Mouse (Mus musculus): Measurements from ENCODE around the gene Paxx.

Paxx gene

DNA sequence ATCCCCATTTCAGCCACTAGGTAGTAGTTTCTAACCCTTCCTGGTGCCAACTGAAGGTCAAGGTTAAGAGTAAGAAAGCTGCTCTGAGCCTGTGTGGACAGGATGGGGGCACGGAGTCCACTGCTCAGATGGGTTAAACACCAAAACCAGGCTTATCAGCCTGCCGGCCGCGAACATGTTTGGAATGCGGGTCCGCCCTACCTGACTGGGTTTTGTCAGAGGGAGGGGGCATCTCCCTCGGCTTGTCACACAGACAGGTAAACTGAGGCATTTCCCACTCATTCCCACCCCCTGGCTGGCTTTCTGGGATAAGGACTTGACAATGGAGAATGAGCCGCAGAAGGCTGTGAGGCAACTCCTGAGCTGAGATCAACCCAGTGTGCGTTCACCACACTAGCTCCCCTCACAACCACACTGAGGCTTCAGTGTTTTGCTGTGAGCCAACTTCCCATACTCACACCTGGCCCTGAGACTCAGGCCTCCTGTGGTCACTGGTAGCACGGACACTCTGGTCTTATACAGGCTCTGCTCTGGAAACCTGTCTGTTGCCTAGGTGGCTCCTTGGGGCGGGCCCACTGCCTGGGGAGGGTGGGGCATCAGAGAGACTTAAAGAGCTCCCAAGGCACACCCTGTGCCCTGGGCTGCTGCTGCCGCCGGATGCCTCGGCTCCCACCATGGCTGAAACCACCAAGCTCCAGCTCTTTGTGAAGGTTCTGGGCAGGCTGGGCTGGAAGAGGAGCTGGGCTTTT is 4.5 kb downstream of the Paxx start, which contains the start of gene Clic3:
Gene Clic3 (plus strand): TSS at position 634 of the 749 bp plus-strand sequence.
- ATAC-seq (ENCODE audit: insufficient number of reproducible peaks, low FRiP score, low TSS enrichment) = no peak

DNA sequence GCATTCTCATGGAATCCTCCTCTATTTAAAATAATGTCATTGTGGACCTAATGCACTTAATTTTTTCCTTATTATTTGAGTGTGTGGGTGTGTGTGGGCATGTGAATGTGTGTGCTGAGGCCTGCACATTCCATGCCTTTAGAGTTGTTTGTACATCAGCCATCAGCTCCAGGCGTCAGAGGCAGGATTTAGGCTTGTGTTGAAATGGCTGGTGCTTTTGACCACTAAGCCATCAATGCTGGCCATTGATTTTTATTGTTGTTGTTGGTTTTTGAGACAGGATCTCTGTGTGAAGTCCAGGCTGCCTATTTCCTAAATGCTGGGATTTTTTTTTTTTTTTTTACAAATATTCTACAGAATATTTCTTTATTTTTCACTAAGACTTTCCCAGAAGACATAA is 7.9 kb downstream of the Paxx start:
- ATAC-seq (ENCODE audit: insufficient number of reproducible peaks, low FRiP score, low TSS enrichment) = no peak

DNA sequence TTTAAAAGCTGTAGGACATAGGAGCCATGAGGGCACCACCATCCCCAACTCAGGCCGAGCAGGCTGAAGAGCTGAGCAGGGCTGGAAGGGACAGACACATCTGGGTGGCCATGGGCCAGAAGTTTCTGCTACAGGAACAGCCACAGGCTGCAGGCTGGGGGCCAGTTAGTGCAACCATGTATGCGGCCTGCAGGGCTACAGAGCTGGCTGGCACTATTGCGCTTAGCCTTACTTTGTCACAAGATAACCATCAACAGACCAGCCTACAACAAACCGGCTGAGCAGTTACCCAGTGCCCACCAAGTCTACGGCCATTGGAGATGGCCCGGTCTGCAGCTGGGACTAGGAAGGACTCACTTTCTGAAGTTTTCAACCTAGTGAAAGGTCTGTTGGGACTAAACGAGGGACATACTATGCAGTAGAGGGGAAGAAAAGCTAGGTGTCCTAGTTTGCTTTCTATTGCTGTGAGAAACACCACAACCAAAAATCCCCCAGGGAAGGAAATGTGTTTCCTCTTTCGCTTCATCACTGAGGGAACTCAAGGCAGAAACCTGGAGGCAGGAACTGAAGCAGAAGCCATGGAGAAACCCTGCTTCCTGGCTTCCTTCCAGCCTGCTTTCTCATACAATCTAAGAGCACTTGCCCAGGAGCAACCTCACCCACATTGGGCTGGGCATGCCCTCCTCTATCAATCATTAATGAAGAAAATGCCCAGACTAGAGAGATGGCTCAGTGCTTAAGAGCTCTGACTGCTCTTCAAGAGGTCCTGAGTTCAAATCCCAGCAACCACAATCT is 9.8 kb downstream of the Paxx start:
- no peak for ATAC-seq (ENCODE audit: insufficient number of reproducible peaks, low FRiP score, low TSS enrichment)

DNA sequence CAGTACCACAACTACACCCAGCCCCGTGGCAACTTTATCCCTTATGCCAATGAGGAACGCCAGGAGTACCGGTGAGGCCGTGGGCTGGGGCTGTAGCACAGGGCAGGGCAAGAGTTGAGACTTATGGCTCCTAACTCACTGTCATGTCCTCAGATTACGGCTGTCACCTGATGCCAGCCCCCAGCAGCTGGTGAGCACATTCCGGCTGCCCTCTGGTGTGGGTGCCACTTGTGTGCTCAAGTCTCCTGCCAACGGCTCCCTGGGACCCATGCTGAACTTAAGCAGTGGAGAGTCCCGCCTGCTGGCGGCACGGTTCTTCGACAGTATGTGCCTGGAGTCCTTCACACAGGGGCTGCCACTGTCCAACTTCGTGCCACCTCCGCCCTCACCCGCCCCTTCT is 18.2 kb downstream of the Paxx start:
- no peak for ATAC-seq (ENCODE audit: insufficient number of reproducible peaks, low FRiP score, low TSS enrichment)

- ATAC-seq (ENCODE audit: insufficient number of reproducible peaks, low FRiP score, low TSS enrichment) = no peak
Measured at GRCm38 (mm10) chr2:25441067-25441466, 19.8 kb downstream of the Paxx start.

- no peak for ATAC-seq (ENCODE audit: insufficient number of reproducible peaks, low FRiP score, low TSS enrichment)
Measured at GRCm38 (mm10) chr2:25436286-25436820, 24.5 kb downstream of the Paxx start.

DNA sequence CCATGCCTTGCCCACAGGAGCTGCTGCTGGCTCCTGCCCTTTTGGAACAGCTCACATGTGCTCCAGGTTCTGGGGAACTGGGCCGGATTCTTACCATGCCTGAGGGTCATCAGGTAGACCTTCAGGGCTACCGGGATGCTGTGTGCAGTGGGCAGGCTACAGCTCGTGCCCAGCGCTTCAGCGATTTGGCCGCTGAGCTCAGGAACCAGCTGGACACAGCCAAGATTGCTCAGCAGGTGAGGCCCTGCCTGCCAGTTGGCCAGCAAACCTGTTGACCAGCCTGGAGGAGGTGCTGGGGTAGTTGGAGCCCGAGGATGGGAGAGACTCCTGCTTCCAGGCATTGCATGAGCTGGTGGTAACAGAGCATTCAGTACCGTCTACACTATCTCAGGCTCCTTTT is 26.6 kb downstream of the Paxx start:
- ATAC-seq (ENCODE audit: insufficient number of reproducible peaks, low FRiP score, low TSS enrichment) = peak; percentile 62; the same call in 1 of the 2 replicates

- no peak for ATAC-seq (ENCODE audit: insufficient number of reproducible peaks, low FRiP score, low TSS enrichment)
Measured at GRCm38 (mm10) chr2:25433101-25433500, 27.8 kb downstream of the Paxx start.

DNA sequence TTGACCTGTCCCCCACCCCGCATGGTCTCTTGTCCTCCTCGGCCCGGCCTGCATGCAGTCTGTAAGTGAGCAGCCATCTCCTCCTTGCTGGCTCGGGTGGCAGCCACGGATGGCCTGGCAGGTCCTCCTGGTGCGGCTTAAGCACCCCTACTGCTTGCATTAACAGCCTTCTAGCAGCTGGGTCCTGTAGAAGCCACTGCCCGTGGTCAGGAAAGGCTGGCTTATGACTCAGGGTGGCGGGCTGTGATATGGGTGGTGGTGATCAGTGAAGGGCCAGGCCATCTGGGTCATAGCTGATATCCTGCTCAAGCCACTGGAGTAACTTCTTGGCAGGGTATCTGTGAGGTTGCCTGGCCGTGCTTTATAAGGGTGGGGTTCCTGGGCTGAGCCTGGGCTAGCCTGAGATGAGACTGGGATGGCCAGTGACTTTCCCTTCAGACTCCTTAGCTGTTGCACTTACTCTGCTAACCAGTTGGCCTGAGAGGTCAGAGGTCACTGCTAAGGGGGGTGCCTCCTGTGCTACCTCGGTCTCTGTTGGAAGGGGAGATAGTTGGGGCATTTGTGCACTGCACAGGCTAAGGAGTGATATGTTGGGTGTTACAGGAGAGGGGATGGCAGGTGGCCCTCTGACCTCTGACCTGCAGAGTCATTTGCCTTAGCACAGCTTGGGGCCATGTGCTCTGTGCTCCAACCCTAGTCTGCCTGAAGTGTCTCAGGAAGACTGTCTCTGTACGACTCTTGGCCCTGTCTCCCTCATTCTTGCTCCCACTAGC is 28.4 kb downstream of the Paxx start:
- no peak for ATAC-seq (ENCODE audit: insufficient number of reproducible peaks, low FRiP score, low TSS enrichment)

GRCm38 (mm10) chr2:25431308-25431855 is 29.5 kb downstream of the Paxx start:
- ATAC-seq (ENCODE audit: insufficient number of reproducible peaks, low FRiP score, low TSS enrichment) = no peak

GRCm38 (mm10) chr2:25430395-25431233 is 30.3 kb downstream of the Paxx start:
- ATAC-seq (ENCODE audit: insufficient number of reproducible peaks, low FRiP score, low TSS enrichment) = no peak

DNA sequence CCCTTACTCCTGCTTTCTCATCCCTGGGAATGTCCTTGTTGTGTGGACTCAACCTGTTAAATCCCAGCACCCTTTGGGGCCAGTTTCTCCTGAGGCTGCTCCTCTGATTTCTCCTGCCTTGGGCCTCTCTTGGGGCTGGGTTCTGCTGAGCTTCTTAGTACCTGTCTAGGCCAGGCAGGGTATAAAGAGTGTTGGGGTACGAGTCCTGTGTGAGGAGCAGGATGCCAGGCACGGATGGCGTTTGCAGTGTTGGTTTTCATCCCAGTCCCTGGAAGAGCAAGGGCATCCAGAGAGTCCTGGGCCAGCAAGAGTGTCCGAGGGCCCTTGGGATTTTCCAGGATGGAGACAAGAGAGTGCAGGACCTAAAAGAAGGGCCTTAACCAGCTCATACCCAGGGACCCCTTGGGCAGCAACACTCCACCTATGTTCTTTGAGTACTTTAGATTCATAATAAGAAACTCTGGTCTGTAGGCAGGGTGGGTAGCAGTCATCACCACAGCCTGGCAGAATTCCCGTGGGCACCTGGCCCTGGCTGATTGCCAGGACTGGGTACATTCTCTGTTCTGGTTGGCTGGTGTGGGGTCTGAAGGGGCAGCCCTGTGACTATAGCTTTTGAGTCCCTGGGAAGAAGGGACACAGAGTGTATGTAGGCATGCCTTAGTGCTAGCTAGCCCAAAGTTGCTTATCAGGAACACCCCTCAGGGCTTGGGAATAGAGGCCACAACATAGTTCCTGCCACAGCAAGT is 31.3 kb downstream of the Paxx start:
- no peak for ATAC-seq (ENCODE audit: insufficient number of reproducible peaks, low FRiP score, low TSS enrichment)

DNA sequence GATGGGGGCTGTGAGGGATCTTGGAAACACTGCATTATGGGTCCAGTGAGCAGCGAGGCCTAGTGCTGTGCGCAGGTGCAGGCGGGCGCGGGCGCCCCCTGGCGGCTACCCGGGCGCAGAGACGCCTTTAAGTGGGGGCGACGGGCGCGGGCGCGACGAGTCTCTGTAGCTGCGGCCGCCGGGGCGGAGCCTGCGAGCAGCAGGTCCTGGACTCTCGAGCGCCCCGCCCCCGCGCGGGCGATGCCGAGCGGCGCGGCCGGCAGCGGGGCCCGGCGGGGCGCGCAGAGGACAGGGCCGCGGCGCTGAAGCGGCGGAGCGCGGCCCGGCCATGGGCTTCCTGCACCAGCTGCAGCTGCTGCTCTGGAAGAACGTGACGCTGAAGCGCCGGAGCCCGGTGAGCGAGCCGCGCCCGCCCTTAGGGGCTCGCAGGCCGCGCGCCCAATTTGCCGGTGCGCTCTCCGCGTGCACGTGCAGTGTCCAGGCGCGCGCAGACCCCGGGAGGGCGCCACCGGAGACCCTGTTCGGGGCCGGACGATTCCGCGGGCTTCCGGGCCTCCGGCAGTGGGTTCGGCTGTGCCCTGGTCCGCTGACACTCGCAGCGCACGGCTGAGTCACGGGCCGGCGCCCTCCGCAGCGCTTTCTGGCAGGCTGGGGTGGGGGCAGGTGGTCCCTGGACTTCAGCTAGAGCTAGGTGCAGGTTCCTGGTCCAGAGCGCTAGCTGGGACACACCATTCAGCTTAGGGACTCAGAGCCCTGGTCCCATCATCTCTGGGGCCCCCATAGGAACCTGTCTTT is 32.3 kb downstream of the Paxx start, which contains the start of gene Abca2:
Gene Abca2 (plus strand): TSS at position 262 of the 795 bp plus-strand sequence.
- peak; percentile 64 for ATAC-seq (ENCODE audit: insufficient number of reproducible peaks, low FRiP score, low TSS enrichment)

DNA sequence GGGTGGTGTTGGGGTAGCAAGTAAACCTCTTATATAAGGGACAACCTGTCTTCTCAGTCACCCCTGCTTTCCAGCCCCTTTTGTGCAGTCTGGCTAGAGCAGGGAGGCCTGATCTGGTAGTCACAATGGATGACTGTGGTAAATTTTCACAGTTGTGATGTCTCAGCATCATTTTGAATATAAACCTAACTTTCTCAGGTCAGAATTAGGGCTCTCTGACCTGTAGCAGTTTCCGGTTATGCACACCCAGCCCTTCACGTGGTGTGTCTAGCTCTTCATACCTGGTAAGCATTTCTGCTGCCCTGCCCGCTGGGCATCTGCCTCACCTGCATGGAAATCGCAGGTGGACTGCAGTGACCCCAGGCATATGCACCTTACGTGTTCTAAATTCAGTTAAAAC is 33.6 kb downstream of the Paxx start:
- ATAC-seq (ENCODE audit: insufficient number of reproducible peaks, low FRiP score, low TSS enrichment) = no peak

DNA sequence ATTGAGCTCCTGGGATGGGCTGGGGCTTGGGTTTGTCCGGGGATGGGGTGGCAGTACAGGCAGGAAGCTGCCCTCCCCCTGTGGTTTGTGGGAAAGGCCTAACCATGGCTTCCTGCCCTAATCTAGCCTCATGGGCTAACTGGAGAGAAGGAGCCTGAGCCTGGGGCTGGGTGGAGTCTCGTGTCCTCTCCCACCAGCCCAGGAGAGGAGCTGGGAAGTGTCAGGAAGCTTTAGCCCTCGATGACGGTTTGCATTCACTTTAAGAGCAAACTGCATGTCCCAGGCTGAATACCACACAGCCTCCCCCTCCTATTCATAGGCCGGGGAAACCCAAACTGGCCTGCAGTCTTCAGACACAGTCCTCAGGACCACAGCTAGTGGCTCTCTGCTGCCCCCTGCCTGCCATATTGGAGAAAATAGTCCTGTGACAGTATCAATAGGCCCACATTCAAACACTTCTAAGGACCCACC is 34.1 kb downstream of the Paxx start:
- no peak for ATAC-seq (ENCODE audit: insufficient number of reproducible peaks, low FRiP score, low TSS enrichment)

DNA sequence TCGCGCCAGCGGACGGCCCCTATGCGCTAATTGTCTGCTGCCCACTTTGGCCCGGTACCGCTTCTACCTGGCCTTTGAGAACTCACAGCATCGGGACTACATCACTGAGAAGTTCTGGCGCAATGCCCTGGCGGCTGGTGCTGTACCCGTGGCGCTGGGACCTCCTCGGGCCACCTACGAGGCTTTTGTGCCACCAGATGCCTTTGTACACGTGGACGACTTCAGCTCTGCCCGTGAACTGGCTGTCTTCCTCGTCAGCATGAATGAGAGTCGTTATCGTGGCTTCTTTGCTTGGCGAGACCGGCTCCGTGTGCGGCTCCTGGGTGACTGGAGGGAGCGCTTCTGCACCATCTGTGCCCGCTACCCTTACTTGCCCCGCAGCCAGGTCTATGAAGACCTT is 35.4 kb downstream of the Paxx start:
- no peak for ATAC-seq (ENCODE audit: insufficient number of reproducible peaks, low FRiP score, low TSS enrichment)

DNA sequence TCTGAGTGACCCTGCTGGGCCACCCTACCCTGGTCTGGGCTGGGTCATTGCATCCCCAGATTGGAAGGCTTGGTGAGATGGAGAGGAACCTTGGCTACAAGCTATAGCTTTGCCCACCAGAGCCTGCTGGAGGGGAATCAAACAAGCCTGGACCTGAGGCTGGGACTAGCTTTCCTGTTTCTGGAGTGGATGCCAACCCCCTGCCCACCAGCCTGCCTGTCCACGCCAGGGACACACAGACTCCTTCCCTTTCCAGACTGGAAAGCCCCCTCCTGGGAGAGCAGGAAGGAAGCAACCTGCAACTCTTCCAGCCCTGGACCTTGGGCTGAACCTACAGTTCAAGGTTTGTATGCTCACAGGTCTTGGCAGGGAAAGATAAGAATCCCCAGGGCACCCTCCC is 37.3 kb downstream of the Paxx start:
- no peak for ATAC-seq (ENCODE audit: insufficient number of reproducible peaks, low FRiP score, low TSS enrichment)
